Mouse (Mus musculus) stomach, postnatal 0 days (tissue): ENCODE data around the gene Pcdh9.

Source experiments
- CTCF ChIP-seq: IDR thresholded peaks from 2 replicates; pipeline ENCODE4 v1.5.1; 2016; ENCODE audit warnings: antibody characterized with exemption, low read depth, mild to moderate bottlenecking, moderate library complexity
- EP300 ChIP-seq: optimal IDR thresholded peaks from 2 replicates; pipeline ENCODE3; 2016; ENCODE audit warnings: antibody characterized with exemption

GRCm38 (mm10) chr14:93274767-93275166 lies 615.7 kb downstream of the Pcdh9 start:
- TF ChIP-seq CTCF (no peak), EP300 (no peak)
